Mouse (Mus musculus): ENCODE data around the gene Rnf111.
"Not testable (repeated sequence)": the region's sequence is repeated elsewhere in the genome, so short reads cannot be mapped to it uniquely, and the experiment has no call there.

The Rnf111 gene

GRCm38 (mm10) chr9:70503626-70504041, at the start of gene Rnf111:
Rnf111 (minus strand) TSS chr9:70503725.
- ATAC-seq (ENCODE audit: insufficient number of reproducible peaks, low FRiP score, low TSS enrichment): peak; percentile 88

DNA sequence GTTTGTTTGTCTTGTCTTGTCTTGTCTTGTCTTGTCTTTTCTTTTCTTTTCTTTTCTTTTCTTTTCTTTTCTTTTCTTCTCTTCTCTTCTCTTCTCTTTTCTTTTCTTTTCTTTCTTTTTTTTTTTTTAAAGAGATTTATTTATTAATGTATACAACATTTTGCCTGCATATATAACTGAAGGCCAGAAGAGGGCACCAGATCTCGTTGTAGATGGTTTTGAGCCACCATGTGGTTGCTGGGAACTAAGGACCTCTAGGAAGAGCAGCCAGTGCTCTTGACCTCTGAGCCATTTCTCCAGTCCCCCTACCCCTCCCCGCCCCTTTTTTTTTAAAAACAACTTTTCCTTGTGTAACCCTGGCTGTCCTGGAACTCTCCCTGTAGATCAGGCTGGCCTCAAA, 48.7 kb upstream of the Rnf111 start:
- ATAC-seq (ENCODE audit: insufficient number of reproducible peaks, low FRiP score, low TSS enrichment): not testable (repeated sequence)

GRCm38 (mm10) chr9:70551524-70551923, 48.0 kb upstream of the Rnf111 start:
- ATAC-seq (ENCODE audit: insufficient number of reproducible peaks, low FRiP score, low TSS enrichment): no peak

- no peak for ATAC-seq (ENCODE audit: insufficient number of reproducible peaks, low FRiP score, low TSS enrichment)
These were observed 44.8 kb upstream of the Rnf111 start for GRCm38 (mm10) chr9:70548304-70548703.

GRCm38 (mm10) chr9:70546576-70546975, 43.1 kb upstream of the Rnf111 start:
- ATAC-seq (ENCODE audit: insufficient number of reproducible peaks, low FRiP score, low TSS enrichment): not testable (repeated sequence)

DNA sequence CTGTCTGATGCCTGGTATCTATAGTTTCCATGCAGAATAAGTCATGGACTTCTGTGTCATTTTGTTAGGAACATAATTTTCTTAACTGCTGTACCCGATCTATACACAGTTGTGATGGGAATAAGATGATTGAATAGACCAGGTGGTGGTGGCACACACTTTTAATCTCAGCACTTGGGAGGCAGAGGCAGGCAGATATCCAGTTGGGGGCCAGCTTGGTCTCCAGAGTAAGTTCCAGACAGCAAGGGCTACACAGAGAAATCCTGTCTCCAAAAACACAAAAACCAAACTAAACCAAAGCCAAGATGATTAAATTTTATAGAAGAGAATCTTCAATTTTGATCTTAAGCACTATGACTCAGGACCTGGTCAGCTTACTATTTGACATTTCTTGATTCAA, 41.3 kb upstream of the Rnf111 start:
- ATAC-seq (ENCODE audit: insufficient number of reproducible peaks, low FRiP score, low TSS enrichment): no peak

- no peak for ATAC-seq (ENCODE audit: insufficient number of reproducible peaks, low FRiP score, low TSS enrichment)
These were observed 40.5 kb upstream of the Rnf111 start for GRCm38 (mm10) chr9:70543985-70544384.

GRCm38 (mm10) chr9:70543048-70543880, 39.7 kb upstream of the Rnf111 start:
- ATAC-seq (ENCODE audit: insufficient number of reproducible peaks, low FRiP score, low TSS enrichment): peak; percentile 71; the same call in 1 of the 2 replicates

DNA sequence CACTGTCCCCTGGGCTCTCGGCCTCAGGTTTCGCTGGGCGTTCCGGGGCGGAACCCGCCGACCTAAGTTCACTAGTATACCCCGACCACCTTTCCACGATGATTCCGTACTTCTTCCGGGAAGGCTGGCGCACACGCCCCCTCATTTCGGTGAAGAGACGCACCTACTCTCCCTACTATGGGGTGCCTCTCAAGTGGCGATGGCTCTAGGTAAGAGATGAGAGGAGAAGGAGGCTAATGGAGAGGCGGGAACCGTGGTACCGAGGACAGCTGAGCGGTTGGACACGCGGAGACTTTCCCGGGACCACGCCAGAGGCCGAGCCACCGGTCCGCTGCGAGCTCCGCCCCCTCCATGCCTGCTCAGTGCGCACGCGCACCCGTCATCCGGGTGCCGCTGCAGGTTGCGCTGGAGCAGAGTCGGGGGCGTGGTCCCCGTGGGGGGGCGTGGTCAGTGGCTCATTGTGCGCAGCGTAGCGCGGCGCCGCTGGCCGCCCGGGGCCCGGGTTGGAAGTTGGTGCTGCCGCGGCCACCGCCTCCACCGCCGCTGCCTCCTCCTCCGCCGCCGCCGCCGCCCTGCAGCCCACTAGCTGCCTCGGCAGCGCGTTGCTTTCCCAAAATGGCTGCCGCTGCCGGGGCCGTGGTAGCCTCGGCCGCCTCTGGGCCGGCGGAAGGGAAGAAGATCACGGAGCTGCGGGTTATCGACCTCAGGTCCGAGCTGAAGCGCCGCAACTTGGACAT, 38.9 kb upstream of the Rnf111 start, which contains the start of gene Sltm:
Sltm (plus strand) TSS at position 450 of the 737 bp plus-strand sequence.
- peak; percentile 94 for ATAC-seq (ENCODE audit: insufficient number of reproducible peaks, low FRiP score, low TSS enrichment)

GRCm38 (mm10) chr9:70541584-70541983, 38.1 kb upstream of the Rnf111 start:
- ATAC-seq (ENCODE audit: insufficient number of reproducible peaks, low FRiP score, low TSS enrichment): no peak

- ATAC-seq (ENCODE audit: insufficient number of reproducible peaks, low FRiP score, low TSS enrichment): no peak
These were observed 29.8 kb upstream of the Rnf111 start for GRCm38 (mm10) chr9:70533328-70533727.

DNA sequence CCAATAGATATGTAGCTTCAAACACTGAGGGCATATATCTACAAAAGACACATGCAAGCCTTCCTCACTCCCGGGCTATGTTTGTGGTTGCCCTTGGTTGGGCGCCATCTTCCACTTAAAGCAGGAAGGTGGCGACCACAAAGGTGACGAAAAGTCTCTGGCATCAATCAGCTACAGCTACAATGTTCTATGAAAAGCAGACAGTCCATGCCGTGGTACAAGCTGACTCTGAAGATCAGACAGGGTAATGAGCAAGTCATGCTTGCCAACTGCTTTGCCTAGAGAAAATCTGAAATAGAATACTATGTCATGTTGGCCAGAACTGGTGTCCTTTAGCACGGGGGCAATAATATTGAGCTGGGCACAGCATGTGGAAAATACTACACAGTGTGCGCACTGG, 20.8 kb upstream of the Rnf111 start:
- ATAC-seq (ENCODE audit: insufficient number of reproducible peaks, low FRiP score, low TSS enrichment): no peak

DNA sequence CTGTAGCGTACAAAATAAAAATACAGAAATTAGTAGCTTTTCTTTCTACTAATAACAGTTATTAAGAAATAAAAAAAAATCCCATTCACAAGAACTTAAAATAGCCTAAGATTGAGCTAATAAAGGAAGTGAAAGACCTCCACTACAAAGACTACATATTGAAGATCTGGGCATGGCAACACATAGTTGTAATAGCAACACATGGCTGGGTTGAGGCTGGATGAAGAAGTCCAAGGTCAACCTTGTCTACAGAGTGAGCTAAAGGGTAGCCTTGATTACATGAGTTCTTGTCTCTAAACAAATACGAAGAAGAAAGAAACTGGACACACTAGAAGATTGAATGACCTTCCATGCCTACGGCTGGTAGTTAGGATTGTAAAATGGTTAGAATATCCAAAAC, 20.3 kb upstream of the Rnf111 start:
- no peak for ATAC-seq (ENCODE audit: insufficient number of reproducible peaks, low FRiP score, low TSS enrichment)

- ATAC-seq (ENCODE audit: insufficient number of reproducible peaks, low FRiP score, low TSS enrichment): no peak
These were observed 17.1 kb upstream of the Rnf111 start for GRCm38 (mm10) chr9:70520651-70521050.

GRCm38 (mm10) chr9:70511681-70512080, 8.2 kb upstream of the Rnf111 start:
- no peak for ATAC-seq (ENCODE audit: insufficient number of reproducible peaks, low FRiP score, low TSS enrichment)

DNA sequence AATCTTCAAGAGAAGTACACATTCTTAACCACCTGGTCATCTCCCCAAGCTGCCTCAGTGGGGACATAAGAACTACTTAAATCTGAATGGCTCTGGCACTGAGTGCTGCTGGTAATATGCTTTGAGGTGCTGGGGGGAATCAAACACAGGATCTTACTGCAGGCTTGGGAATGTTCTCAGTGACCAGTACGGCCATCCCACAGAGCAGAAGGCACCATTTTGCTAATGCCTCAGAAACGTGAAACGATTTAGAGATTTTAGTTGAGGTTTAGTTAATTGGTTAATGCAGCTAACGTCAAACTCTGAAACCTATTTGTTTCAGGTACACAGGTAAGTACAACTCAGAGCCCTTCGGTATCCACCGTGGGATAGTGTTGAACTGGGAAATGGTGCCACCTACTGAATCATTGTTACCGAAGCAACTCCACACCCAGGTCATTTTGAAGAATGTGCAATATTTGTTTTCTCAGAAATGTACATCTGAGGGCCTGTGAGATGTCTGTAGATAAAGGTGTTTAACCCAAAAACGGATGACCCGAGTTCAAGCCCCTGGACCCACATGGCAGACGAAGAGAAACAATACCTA, 7.6 kb upstream of the Rnf111 start:
- ATAC-seq (ENCODE audit: insufficient number of reproducible peaks, low FRiP score, low TSS enrichment): no peak

GRCm38 (mm10) chr9:70509906-70510525, 6.5 kb upstream of the Rnf111 start:
- no peak for ATAC-seq (ENCODE audit: insufficient number of reproducible peaks, low FRiP score, low TSS enrichment)

GRCm38 (mm10) chr9:70506787-70507186, 3.3 kb upstream of the Rnf111 start:
- ATAC-seq (ENCODE audit: insufficient number of reproducible peaks, low FRiP score, low TSS enrichment): no peak

- ATAC-seq (ENCODE audit: insufficient number of reproducible peaks, low FRiP score, low TSS enrichment): no peak
These were observed 2.7 kb upstream of the Rnf111 start for GRCm38 (mm10) chr9:70506186-70506585.

- peak; percentile 86 for ATAC-seq (ENCODE audit: insufficient number of reproducible peaks, low FRiP score, low TSS enrichment)
These were observed 416 bp downstream of the Rnf111 start for GRCm38 (mm10) chr9:70503015-70503603.
